Mouse (Mus musculus) cerebellum, adult 11 months (tissue): ENCODE measurements around the gene Nrd1.
A peak's percentile ranks its signal among the peaks of the same experiment; 100 is the strongest.

Experiments
- DNase-seq: peaks from one replicate; pipeline ENCODE4 v3.0.0; 2022

Gene Nrd1

GRCm38 (mm10) chr4:108999999-109000950, at the start of gene Nrd1:
TSS of gene Nrd1 (plus strand) at chr4:109000655.
- peak; percentile 98 for DNase-seq

DNA sequence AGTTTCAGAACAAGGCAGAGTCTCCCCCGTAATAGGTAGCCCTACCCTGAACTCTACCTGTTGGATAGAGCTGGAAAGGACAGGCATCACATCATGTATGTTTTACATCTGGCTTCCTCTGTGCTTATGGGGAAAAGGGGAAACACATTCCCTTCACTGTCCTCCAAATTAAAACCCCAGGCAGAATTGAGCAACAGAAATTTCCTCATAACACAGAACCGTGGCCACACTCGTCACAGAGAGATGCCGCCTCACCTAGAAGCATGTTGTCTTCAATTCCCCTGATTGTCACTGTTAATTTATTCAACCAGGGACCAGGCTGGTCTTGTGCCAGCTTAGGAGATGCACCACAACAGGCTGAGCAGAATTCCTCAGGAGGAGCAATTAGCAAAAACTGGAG, 48.8 kb upstream of the Nrd1 start:
- no peak for DNase-seq

GRCm38 (mm10) chr4:108959696-108960095, 40.8 kb upstream of the Nrd1 start:
- no peak for DNase-seq

DNA sequence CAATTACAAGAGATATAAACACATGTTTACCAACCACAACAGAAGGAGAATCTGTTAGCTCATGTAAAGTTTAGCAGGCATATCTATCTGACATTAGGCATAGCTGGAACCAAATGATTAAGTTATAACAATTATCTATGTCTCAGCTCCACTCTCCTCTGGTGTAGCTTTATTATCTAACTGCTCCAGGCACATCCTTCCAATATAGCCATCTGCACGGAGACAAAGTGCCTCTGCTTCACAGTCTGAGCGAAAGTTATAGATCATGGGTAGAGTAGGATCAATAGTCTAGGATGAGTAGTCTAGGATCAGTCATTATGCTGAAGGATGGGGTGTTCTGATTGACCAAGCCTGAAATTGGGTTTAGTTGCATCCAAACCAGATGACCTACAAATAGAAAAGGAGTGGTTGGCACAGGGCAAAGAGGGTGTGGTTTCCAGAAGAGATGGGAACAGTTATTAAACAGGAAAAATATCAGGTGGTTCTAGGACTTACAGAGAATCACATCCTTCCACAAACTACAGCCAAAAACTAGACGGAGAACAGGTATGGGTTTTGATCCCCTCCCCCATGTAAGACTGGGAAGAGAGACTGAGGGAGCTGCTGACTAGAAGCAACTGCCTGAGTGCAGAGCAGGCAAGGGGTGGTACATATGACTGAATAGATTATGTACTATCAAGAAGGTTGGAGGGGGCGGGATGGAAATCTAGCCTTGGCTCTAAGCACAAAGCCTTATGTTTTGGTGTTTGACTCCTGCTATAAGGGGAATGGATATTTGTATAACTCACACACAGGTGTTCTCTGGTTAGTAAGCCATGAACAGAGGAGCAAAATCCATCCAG, 39.6 kb upstream of the Nrd1 start:
- no peak for DNase-seq

GRCm38 (mm10) chr4:108963017-108963416, 37.4 kb upstream of the Nrd1 start:
- no peak for DNase-seq

DNA sequence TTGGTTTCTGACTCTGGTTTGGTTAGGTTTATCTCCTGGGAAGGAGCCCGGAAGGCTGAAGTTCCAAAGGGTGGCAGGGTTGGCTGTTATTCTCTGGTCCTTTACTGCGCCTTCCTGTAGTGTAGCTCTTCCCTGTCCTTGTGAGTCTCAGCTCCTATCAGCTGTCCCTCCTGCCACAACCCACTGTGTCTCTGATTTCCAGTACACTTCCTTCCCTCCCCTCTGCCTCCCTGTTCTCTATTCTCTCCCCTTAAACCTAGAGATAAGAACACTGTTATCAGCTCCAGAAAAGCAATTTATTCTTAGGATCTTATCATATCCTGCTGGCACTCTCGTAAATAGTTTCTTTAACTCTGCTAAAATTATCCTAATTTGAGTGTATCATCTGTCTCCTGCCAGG, 30.9 kb upstream of the Nrd1 start:
- DNase-seq, result no peak

DNA sequence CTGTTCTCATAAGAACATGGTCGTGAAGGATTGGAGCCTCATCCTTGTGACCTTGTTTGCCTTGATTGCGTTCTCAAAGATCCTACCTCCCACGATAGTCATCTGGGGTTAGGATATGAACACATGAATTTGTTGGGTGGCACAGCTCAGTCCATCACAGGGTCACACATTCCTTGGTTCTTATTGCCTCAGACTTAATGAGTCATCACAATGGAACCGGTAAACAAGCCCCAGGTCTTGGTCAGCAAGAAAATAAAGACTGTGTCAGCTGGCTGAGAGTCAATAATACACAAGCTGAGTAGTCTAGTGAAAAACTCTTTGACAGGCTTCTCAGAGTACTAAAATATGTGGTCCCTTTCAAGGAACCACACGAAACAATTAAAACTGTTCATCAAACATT, 29.4 kb upstream of the Nrd1 start:
- DNase-seq, result no peak

DNA sequence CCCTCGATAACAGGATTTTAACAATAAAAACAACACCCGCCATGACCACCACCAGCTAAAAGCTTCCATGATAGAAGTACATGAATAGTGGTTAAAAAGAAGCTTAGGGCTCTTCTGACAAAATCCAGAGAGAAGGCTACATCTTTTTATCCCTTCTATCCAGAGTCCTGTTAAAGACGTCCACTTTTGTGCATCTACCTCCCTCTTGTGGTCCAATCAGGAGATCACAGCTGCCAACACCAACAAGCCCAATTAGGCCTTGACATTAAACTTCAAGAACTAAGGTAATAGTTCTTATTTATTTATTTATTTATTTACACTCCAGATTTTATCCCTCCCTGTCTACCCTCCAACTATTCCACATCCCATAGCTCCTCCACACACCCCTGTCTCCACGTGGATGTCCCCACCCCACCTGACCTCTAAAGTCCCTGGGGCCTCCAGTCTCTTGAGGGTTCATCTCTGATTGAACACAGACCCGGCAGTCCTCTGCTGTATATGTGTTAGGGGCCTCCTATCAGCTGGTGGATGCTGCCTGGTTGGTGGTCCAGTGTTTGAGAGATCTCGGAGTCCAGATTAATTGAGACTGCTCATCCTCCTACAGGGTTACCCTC, 23.9 kb upstream of the Nrd1 start:
- peak; percentile 35 for DNase-seq

DNA sequence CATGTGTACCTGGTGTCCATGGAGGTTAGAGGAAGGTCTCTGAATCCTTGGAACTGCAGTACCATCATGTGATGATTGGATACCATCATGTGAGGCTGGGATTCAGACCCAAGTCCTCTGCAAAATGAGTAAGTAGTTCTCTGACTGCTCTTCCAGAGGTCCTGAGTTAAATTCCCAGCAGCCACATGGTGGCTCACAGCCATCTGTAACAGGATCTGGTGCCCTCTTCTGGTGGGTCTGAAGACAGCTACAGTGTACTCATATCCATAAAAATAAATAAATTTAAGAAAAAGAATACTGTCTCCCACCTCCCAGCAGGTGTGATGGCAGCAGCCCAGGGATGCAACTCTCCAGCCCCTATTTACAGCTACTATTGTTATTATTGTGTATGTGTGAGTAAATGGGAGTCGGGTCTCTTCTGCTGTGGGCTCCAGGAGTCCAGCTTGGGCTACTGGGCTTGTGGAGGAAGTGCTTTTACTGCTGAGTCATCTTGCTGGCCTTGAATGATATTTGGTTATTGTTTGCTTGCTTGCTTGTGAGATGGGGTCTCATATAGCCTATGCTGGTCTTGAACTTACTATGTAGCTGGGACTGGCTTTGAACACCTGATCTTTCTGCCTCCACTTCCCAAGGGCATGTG, 13.5 kb upstream of the Nrd1 start:
- DNase-seq, result no peak

DNA sequence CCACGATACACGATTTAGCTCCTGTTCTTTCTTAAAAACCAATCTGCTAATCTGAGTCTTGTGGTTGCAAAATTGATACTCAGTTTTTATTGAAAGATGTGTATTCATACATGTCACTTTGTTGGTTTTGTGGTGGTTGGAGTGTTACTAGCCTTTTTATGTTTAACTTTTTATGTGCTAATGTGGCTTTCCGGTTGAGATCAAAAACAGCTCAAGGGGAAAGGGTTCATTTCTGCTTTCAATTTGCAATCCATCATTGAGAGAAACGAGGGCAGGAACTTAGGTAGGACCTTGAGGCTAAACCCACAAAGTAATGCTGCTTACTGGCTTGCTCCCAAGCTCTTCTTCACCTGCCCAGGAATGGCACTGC, 13.0 kb upstream of the Nrd1 start:
- no peak for DNase-seq

- no peak for DNase-seq
These were observed 11.0 kb upstream of the Nrd1 start for GRCm38 (mm10) chr4:108989430-108989829.

- no peak for DNase-seq
These were observed 10.4 kb upstream of the Nrd1 start for GRCm38 (mm10) chr4:108990032-108990431.

- no peak for DNase-seq
These were observed 9.9 kb upstream of the Nrd1 start for GRCm38 (mm10) chr4:108990571-108990970.

DNA sequence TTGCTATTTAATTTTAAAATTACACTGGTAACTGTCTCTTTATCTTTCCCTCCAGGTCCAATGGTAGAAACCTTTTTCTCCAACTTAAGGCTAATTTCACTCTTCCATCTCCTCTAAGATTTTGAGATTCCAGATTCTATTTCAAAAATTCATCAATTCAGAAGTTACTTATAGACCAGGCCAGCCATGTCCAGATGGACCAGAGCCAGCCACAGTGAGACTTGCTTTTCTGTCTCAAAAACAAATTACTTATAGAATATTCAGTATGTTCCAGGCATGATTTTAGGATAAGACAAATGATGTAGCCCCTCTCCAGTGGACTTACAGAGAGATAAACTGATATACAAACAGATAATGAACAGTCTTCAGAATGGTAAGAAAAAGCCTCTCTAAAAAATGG, 8.6 kb upstream of the Nrd1 start:
- DNase-seq, result no peak

GRCm38 (mm10) chr4:108992978-108993377, 7.5 kb upstream of the Nrd1 start:
- DNase-seq, result no peak

DNA sequence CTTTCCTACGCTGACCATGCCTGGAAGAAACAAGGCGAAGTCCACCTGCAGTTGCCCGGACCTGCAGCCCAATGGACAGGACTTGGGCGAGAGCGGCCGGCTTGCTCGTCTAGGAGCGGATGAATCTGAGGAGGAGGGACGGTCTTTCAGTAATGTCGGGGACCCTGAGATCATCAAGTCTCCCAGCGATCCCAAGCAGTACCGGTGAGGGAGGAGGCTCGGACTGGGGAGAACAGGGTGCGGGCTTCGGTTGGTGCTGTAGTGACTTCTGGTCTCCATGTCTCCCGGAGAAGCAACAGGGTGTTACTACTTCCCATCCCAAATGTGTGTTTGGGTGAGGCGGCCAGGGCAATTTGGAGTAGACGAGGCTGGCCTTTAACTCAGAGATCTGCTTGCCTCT, 506 bp downstream of the Nrd1 start:
- peak; percentile 17 for DNase-seq

DNA sequence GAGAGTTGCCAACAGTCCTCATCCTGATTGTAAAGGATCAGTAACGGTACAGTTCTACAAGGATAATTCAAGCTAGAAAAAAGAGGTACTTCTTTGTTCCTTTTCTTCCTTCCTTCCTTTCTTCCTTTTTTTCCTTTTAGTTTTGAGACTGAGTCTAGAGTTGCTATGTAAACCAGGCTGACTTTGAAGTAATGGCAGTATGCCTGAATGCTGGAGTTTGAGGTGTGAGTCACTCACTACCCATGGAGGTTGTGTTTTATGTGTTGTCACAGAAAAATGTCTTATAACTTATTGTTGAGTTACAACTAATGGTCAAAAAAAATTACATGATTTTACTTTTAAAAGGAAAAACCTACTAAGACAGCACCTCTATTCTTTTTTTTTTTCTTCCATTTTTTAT, 7.6 kb downstream of the Nrd1 start:
- no peak for DNase-seq

DNA sequence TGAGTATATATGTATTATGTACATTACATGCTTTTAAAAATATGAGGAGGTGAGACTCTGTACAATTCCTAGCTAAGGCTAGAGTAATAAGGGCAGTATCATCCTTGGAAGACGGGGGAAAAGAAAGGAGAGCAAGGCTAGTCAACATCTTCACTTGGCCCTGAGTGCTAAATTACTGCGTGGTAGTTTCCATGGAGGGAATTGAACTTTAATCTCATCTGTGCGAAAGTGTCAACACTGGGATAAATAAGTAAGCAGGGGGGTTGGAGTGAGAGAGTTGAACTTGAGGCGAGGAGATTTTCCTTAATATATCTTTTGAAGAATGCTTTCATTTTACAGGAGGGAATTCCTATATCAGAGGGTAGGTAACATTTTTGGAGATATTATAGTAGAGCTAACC, 13.6 kb downstream of the Nrd1 start:
- DNase-seq, result no peak

DNA sequence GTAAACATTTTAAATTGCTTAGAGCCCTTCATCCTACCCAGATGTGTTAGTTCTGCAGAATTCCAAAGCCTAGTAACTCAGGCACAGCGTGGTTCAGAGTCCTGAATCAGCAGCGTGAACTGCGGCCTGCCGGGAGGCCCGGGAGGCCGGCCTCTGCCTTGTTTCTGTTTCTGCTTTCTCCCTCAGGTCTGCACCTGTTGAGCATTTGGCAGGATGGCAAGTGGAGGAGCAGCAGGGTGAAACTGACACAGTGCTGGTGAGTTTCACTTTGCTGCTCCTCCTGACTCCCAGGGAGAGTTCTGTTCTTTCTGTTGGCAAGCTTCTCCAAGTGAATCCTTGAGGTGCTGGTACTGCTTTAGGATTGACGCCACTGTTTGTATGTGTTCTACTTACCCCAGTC, 17.0 kb downstream of the Nrd1 start:
- DNase-seq, result no peak

- DNase-seq, result no peak
These were observed 18.8 kb downstream of the Nrd1 start for GRCm38 (mm10) chr4:109019301-109019700.

- DNase-seq, result no peak
These were observed 21.5 kb downstream of the Nrd1 start for GRCm38 (mm10) chr4:109021976-109022375.

GRCm38 (mm10) chr4:109025061-109025460, 24.6 kb downstream of the Nrd1 start:
- no peak for DNase-seq

DNA sequence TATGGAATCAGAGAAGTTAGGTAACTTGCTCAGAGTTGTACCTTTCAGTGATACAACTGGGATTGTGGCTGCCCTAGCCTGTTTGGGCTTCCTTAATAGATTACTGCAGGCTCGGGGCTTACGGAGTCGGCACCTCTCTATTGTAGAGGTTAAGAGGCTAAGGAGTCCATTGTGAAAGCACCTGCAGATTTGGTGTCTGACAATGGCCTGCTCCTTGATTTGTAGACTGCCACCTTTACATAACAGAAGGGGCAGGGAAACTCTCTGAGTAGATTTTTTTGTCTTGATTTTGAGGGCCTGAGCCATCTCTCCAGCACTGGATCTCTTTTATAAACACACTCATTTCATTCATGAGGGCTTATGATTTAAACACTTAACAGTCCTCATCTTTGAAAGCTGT, 26.1 kb downstream of the Nrd1 start:
- no peak for DNase-seq
